In the genomic region with DNA sequence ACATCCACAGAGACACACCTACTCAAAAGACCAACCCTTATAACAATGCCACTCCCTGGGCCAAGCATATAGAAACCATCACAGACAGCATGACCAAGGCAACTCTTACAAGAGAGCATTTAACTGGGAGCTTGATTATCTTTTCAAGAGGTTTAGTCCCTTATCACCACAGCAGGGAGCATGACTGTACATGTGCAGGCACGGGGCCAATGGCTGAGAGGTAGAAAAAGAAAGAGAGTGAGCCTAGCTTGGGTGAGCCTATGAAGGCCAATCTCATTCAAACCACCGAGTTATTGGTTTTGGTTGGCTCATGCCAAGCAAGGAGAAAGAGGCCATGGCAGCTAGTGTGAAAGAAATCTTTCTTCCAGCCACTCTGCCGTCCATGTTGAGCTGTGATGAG, we compare ENCODE assay signal across 13 mouse cellular contexts. TPM values are rescaled to one million over a fixed set of nuclear protein-coding genes. Genes with fewer than 3 reads are reported as not detected.
A peak's percentile ranks its signal among the peaks of the same experiment; 100 is the strongest.
DNase-seq lines count a peak whose midpoint lies in the region; ATAC-seq lines count a peak whose summit lies in the region.
"Had no signal": no experiment of that assay in that cellular context is flagged by ENCODE, and none has a peak within 500 bp of the region (broad histone marks: within the 10 kb centered on the region; RNA-seq: fewer than 3 reads in every experiment).

No protein-coding gene starts in this region.

- peak; percentile 51 for DNase-seq in c-Kit-positive CD71-positive TER-119-negative erythroid progenitor cells, embryonic 14.5 days (ENCODE audit: low read depth)
- no peak for DNase-seq in liver, embryonic 11.5 days (ENCODE audit: low spot score)
- DNase-seq in ovary, postnatal 14 days (ENCODE audit: low spot score): no peak
- DNase-seq: cerebellum, adult 11-12 months; kidney, postnatal 4 days; lung, postnatal 36 days had no signal

- peak; percentile 64; the same call in 1 of the 2 replicates for ATAC-seq in heart, embryonic 16.5 days (replicated peaks; ENCODE audit: extremely low read depth, insufficient read depth, low FRiP score)
- ATAC-seq in heart, embryonic 11.5 days (replicated peaks; ENCODE audit: insufficient number of reproducible peaks, low FRiP score, low TSS enrichment): no peak
- peak; percentile 84 for ATAC-seq in liver, embryonic 11.5 days (replicated peaks; ENCODE audit: low FRiP score)
- peak; percentile 59 for ATAC-seq in stomach, embryonic 15.5 days (ENCODE audit: insufficient read depth, low FRiP score, low read depth)
- no peak for ATAC-seq in kidney, embryonic 15.5 days (replicated peaks; ENCODE audit: low FRiP score)
- ATAC-seq: midbrain, embryonic 15.5 days had no signal

- no peaks in the 10 kb centered on the region for H3K27me3 ChIP-seq in heart, embryonic 16.5 days (ENCODE audit: control insufficient read depth, insufficient read depth, low read length)
- H3K27me3 ChIP-seq in heart, embryonic 11.5 days (ENCODE audit: control insufficient read depth, insufficient read depth, low read length): no peaks in the 10 kb centered on the region
- no peaks in the 10 kb centered on the region for H3K27me3 ChIP-seq in liver, embryonic 11.5 days (replicated peaks; ENCODE audit: control insufficient read depth, insufficient read depth, low read length)
- H3K27me3 ChIP-seq in stomach, embryonic 15.5 days (replicated peaks): no peaks in the 10 kb centered on the region
- H3K27me3 ChIP-seq in kidney, embryonic 15.5 days: no peaks in the 10 kb centered on the region
- H3K27me3 ChIP-seq: midbrain, embryonic 15.5 days; neural tube, embryonic 12.5 days had no signal

- no peak overlapping the region for H3K4me2 ChIP-seq in heart, embryonic 16.5 days (ENCODE audit: low read depth, low read length)
- no peak overlapping the region for H3K4me2 ChIP-seq in heart, embryonic 11.5 days
- H3K4me2 ChIP-seq in liver, embryonic 11.5 days: peak overlapping the region; percentile 18; the same call in 1 of the 2 replicates
- peak overlapping the region; percentile 33 for H3K4me2 ChIP-seq in stomach, embryonic 15.5 days
- no peak overlapping the region for H3K4me2 ChIP-seq in kidney, embryonic 15.5 days
- H3K4me2 ChIP-seq: heart, embryonic 13.5 days; midbrain, embryonic 15.5 days; neural tube, embryonic 12.5 days had no signal

- H3K9me3 ChIP-seq in heart, embryonic 16.5 days (replicated peaks; ENCODE audit: control insufficient read depth, low read length): no peaks in the 10 kb centered on the region
- H3K9me3 ChIP-seq in heart, embryonic 11.5 days (replicated peaks; ENCODE audit: control insufficient read depth, low read length): no peaks in the 10 kb centered on the region
- no peaks in the 10 kb centered on the region for H3K9me3 ChIP-seq in liver, embryonic 11.5 days (ENCODE audit: control insufficient read depth, low read length)
- no peaks in the 10 kb centered on the region for H3K9me3 ChIP-seq in stomach, embryonic 15.5 days
- H3K9me3 ChIP-seq in kidney, embryonic 15.5 days (replicated peaks): no peaks in the 10 kb centered on the region
- H3K9me3 ChIP-seq: heart, embryonic 13.5 days; midbrain, embryonic 15.5 days; neural tube, embryonic 12.5 days had no signal

- H3K4me3 ChIP-seq in heart, embryonic 16.5 days (ENCODE audit: low read length): no peak overlapping the region
- no peak overlapping the region for H3K4me3 ChIP-seq in heart, embryonic 11.5 days (ENCODE audit: low read depth, low read length)
- H3K4me3 ChIP-seq in liver, embryonic 11.5 days (ENCODE audit: low read depth, low read length): no peak overlapping the region
- no peak overlapping the region for H3K4me3 ChIP-seq in stomach, embryonic 15.5 days (replicated peaks)
- no peak overlapping the region for H3K4me3 ChIP-seq in kidney, embryonic 15.5 days (replicated peaks)
- H3K4me3 ChIP-seq: heart, embryonic 13.5 days; midbrain, embryonic 15.5 days; neural tube, embryonic 12.5 days had no signal

- no peak overlapping the region for H3K9ac ChIP-seq in heart, embryonic 16.5 days (ENCODE audit: low read length)
- H3K9ac ChIP-seq in heart, embryonic 11.5 days (ENCODE audit: low read depth, low read length): no peak overlapping the region
- H3K9ac ChIP-seq in liver, embryonic 11.5 days (ENCODE audit: low read depth, low read length): no peak overlapping the region
- no peak overlapping the region for H3K9ac ChIP-seq in stomach, embryonic 15.5 days
- H3K9ac ChIP-seq in kidney, embryonic 15.5 days: no peak overlapping the region
- H3K9ac ChIP-seq: heart, embryonic 13.5 days; midbrain, embryonic 15.5 days; neural tube, embryonic 12.5 days had no signal

- H3K4me1 ChIP-seq in heart, embryonic 16.5 days (ENCODE audit: control insufficient read depth, insufficient read depth, low read length): peaks cover 12% of the 10 kb centered on the region
- H3K4me1 ChIP-seq in heart, embryonic 11.5 days (ENCODE audit: control insufficient read depth, insufficient read depth, low read length): peaks cover 13% of the 10 kb centered on the region
- peaks cover 10% of the 10 kb centered on the region for H3K4me1 ChIP-seq in liver, embryonic 11.5 days (replicated peaks; ENCODE audit: control insufficient read depth, insufficient read depth, low read length)
- no peaks in the 10 kb centered on the region for H3K4me1 ChIP-seq in stomach, embryonic 15.5 days
- H3K4me1 ChIP-seq in kidney, embryonic 15.5 days: no peaks in the 10 kb centered on the region
- H3K4me1 ChIP-seq: midbrain, embryonic 15.5 days had no signal

- H3K27ac ChIP-seq in heart, embryonic 16.5 days (ENCODE audit: low read length): peak overlapping the region; percentile 66; the same call in 1 of the 2 replicates
- H3K27ac ChIP-seq in heart, embryonic 11.5 days (ENCODE audit: low read depth, low read length): no peak overlapping the region
- H3K27ac ChIP-seq in liver, embryonic 11.5 days (ENCODE audit: low read depth, low read length): peak overlapping the region; percentile 9; the same call in 1 of the 2 replicates
- peak overlapping the region; percentile 82 for H3K27ac ChIP-seq in stomach, embryonic 15.5 days
- H3K27ac ChIP-seq in kidney, embryonic 15.5 days: no peak overlapping the region
- H3K27ac ChIP-seq: midbrain, embryonic 15.5 days; neural tube, embryonic 12.5 days had no signal

- WGBS in heart, embryonic 16.5 days: 34% methylated on average over 3 of the region's 3 CpGs
- WGBS in heart, embryonic 11.5 days (ENCODE audit: insufficient replicate concordance): 60% methylated on average over 3 of the region's 3 CpGs
- 56% methylated on average over 3 of the region's 3 CpGs for WGBS in liver, embryonic 11.5 days
- 52% methylated on average over 3 of the region's 3 CpGs for WGBS in stomach, embryonic 15.5 days
- WGBS in kidney, embryonic 15.5 days: 79% methylated on average over 3 of the region's 3 CpGs

- H3K36me3 ChIP-seq in heart, embryonic 16.5 days (ENCODE audit: control insufficient read depth, insufficient read depth): no peaks in the 10 kb centered on the region
- H3K36me3 ChIP-seq in heart, embryonic 11.5 days (ENCODE audit: control insufficient read depth, insufficient read depth, low read length): no peaks in the 10 kb centered on the region
- no peaks in the 10 kb centered on the region for H3K36me3 ChIP-seq in liver, embryonic 11.5 days (ENCODE audit: control insufficient read depth, insufficient read depth, low read length)
- H3K36me3 ChIP-seq in stomach, embryonic 15.5 days: no peaks in the 10 kb centered on the region
- no peaks in the 10 kb centered on the region for H3K36me3 ChIP-seq in kidney, embryonic 15.5 days
- H3K36me3 ChIP-seq: heart, embryonic 13.5 days; midbrain, embryonic 15.5 days; neural tube, embryonic 12.5 days had no signal

RNA-seq across cellular contexts. Expression of a gene that starts 26.6 kb away (rescaled TPM):
- polyA plus RNA-seq in heart, embryonic 16.5 days (2015; fragmentation: Nextera tagmentation; extraction: Ambion mirVana): 0.80 and 0.84 TPM in 2 replicates
- 1.5 and 1.7 TPM in 2 replicates for polyA plus RNA-seq in heart, embryonic 11.5 days (2014; fragmentation: Nextera tagmentation; extraction: Ambion mirVana)
- 1.3 and 1.9 TPM in 2 replicates for polyA plus RNA-seq in liver, embryonic 11.5 days (2014; fragmentation: Nextera tagmentation; extraction: Ambion mirVana)
- polyA plus RNA-seq in stomach, embryonic 15.5 days (2015; fragmentation: Nextera tagmentation; extraction: Ambion mirVana): 1.7 and 1.8 TPM in 2 replicates
- 1.9 and 2.6 TPM in 2 replicates for polyA plus RNA-seq in kidney, embryonic 15.5 days (2015; fragmentation: Nextera tagmentation; extraction: Ambion mirVana)

RNA-seq across cellular contexts. Expression of a gene that starts 26.7 kb away (rescaled TPM):
- polyA plus RNA-seq in heart, embryonic 16.5 days (2015; fragmentation: Nextera tagmentation; extraction: Ambion mirVana): 51.6 and 82.0 TPM in 2 replicates
- 113 and 120 TPM in 2 replicates for polyA plus RNA-seq in heart, embryonic 11.5 days (2014; fragmentation: Nextera tagmentation; extraction: Ambion mirVana)
- 150 and 152 TPM in 2 replicates for polyA plus RNA-seq in liver, embryonic 11.5 days (2014; fragmentation: Nextera tagmentation; extraction: Ambion mirVana)
- 178 and 194 TPM in 2 replicates for polyA plus RNA-seq in stomach, embryonic 15.5 days (2015; fragmentation: Nextera tagmentation; extraction: Ambion mirVana)
- 207 and 231 TPM in 2 replicates for polyA plus RNA-seq in kidney, embryonic 15.5 days (2015; fragmentation: Nextera tagmentation; extraction: Ambion mirVana)

RNA-seq across cellular contexts. Expression of a gene that starts 34.0 kb away (rescaled TPM):
- polyA plus RNA-seq in heart, embryonic 16.5 days (2015; fragmentation: Nextera tagmentation; extraction: Ambion mirVana): 80.8 and 86.0 TPM in 2 replicates
- 117 and 125 TPM in 2 replicates for polyA plus RNA-seq in heart, embryonic 11.5 days (2014; fragmentation: Nextera tagmentation; extraction: Ambion mirVana)
- 143 and 157 TPM in 2 replicates for polyA plus RNA-seq in liver, embryonic 11.5 days (2014; fragmentation: Nextera tagmentation; extraction: Ambion mirVana)
- 136 and 149 TPM in 2 replicates for polyA plus RNA-seq in stomach, embryonic 15.5 days (2015; fragmentation: Nextera tagmentation; extraction: Ambion mirVana)
- 168 and 169 TPM in 2 replicates for polyA plus RNA-seq in kidney, embryonic 15.5 days (2015; fragmentation: Nextera tagmentation; extraction: Ambion mirVana)

RNA-seq across cellular contexts. Expression of a gene that starts 34.4 kb away (rescaled TPM):
- 28.2 and 29.5 TPM in 2 replicates for polyA plus RNA-seq in heart, embryonic 16.5 days (2015; fragmentation: Nextera tagmentation; extraction: Ambion mirVana)
- 28.0 and 31.2 TPM in 2 replicates for polyA plus RNA-seq in heart, embryonic 11.5 days (2014; fragmentation: Nextera tagmentation; extraction: Ambion mirVana)
- polyA plus RNA-seq in liver, embryonic 11.5 days (2014; fragmentation: Nextera tagmentation; extraction: Ambion mirVana): 52.6 and 61.2 TPM in 2 replicates
- polyA plus RNA-seq in stomach, embryonic 15.5 days (2015; fragmentation: Nextera tagmentation; extraction: Ambion mirVana): 41.2 and 46.2 TPM in 2 replicates
- 48.1 and 48.7 TPM in 2 replicates for polyA plus RNA-seq in kidney, embryonic 15.5 days (2015; fragmentation: Nextera tagmentation; extraction: Ambion mirVana)

Comparison
In these comparisons a context has a peak if more than half of its experiments do, and no peak if none do; other contexts are left out.
1. ATAC-seq: peak in heart, embryonic 16.5 days (single experiment), liver, embryonic 11.5 days (single experiment) and stomach, embryonic 15.5 days (single experiment); none in heart, embryonic 11.5 days (single experiment) and kidney, embryonic 15.5 days (single experiment).
2. H3K27ac ChIP-seq: peak in heart, embryonic 16.5 days (single experiment), liver, embryonic 11.5 days (single experiment) and stomach, embryonic 15.5 days (single experiment); none in heart, embryonic 11.5 days (single experiment) and kidney, embryonic 15.5 days (single experiment).
3. H3K4me2 ChIP-seq: peak in liver, embryonic 11.5 days (single experiment) and stomach, embryonic 15.5 days (single experiment); none in heart, embryonic 16.5 days (single experiment), heart, embryonic 11.5 days (single experiment) and kidney, embryonic 15.5 days (single experiment).